Mouse (Mus musculus) colon, adult 2 months (tissue): ENCODE data around the gene Zfp428. TPM values are rescaled to one million over a fixed set of nuclear protein-coding genes. Genes with fewer than 3 reads are reported as not detected.

Experiments used
- polyA plus RNA-seq: library from polyadenylated mRNA; depleted of rRNA; stranded (reverse); fragments of >200 nt; gene quantifications from 2 replicates; pipeline ENCODE4 v1.2.3, GENCODE M21; 2012; rRNA removed

The Zfp428 gene
- 12.5 and 13.9 TPM in 2 replicates for polyA plus RNA-seq

GRCm38 (mm10) chr7:24506838-24507725, at the start of gene Zfp428:
Zfp428 (plus strand) TSS chr7:24507006.

GRCm38 (mm10) chr7:24462388-24463319, 44.2 kb upstream of the Zfp428 start, which contains the start of gene Plaur:
Plaur (plus strand) TSS chr7:24462484.

GRCm38 (mm10) chr7:24481474-24482207, 25.2 kb upstream of the Zfp428 start, which contains the start of gene Cadm4:
Cadm4 (plus strand) TSS chr7:24482023.

GRCm38 (mm10) chr7:24512355-24512754, 5.5 kb downstream of the Zfp428 start, which contains the start of gene AC161166.1:
AC161166.1 (minus strand) TSS chr7:24512455.

GRCm38 (mm10) chr7:24530062-24530931, 23.5 kb downstream of the Zfp428 start, which contains the start of gene Irgq:
Irgq (plus strand) TSS chr7:24530689.

GRCm38 (mm10) chr7:24546068-24546614, 39.3 kb downstream of the Zfp428 start, which contains the start of the genes Pinlyp and Xrcc1:
Pinlyp (minus strand) TSS chr7:24546118.
Xrcc1 (plus strand) TSS chr7:24546289.

Other genes starting within 250 kb of the Zfp428 start
- gene Zfp93, start 236.6 kb upstream of the Zfp428 start, polyA plus RNA-seq: 1.4 and 1.6 TPM in 2 replicates
- 4.3 and 4.9 TPM in 2 replicates for gene Zfp61, start 205.8 kb upstream of the Zfp428 start, polyA plus RNA-seq
- 4.4 TPM in 2 replicates for gene Zfp94, start 190.3 kb upstream of the Zfp428 start, polyA plus RNA-seq
- gene Tescl, start 173.1 kb upstream of the Zfp428 start, polyA plus RNA-seq: 1.5 and 1.9 TPM in 2 replicates
- not detected in 2 replicates for gene Lypd5, start 157.8 kb upstream of the Zfp428 start, polyA plus RNA-seq
- 136 and 140 TPM in 2 replicates for gene Kcnn4, start 136.7 kb upstream of the Zfp428 start, polyA plus RNA-seq
- 49.2 and 51.1 TPM in 2 replicates for gene Smg9, start 107.4 kb upstream of the Zfp428 start, polyA plus RNA-seq
- gene Irgc1, start 54.7 kb upstream of the Zfp428 start, polyA plus RNA-seq: 0.35 and 1.1 TPM in 2 replicates
- 16.4 and 17.4 TPM in 2 replicates for gene Plaur, start 44.5 kb upstream of the Zfp428 start, polyA plus RNA-seq
- gene Cadm4, start 25.0 kb upstream of the Zfp428 start, polyA plus RNA-seq: 8.6 and 12.3 TPM in 2 replicates
- not detected in 2 replicates for gene AC161166.1, start 5.4 kb downstream of the Zfp428 start, polyA plus RNA-seq
- gene Irgq, start 23.7 kb downstream of the Zfp428 start, polyA plus RNA-seq: 15.3 and 16.0 TPM in 2 replicates
- 0.24 TPM in 1 of 2 replicates, not detected in the other for gene Pinlyp, start 39.1 kb downstream of the Zfp428 start, polyA plus RNA-seq
- gene Xrcc1, start 39.3 kb downstream of the Zfp428 start, polyA plus RNA-seq: 29.9 and 34.7 TPM in 2 replicates
- gene Ethe1, start 80.5 kb downstream of the Zfp428 start, polyA plus RNA-seq: 766 and 787 TPM in 2 replicates
- 1.2 and 1.7 TPM in 2 replicates for gene Zfp575, start 80.6 kb downstream of the Zfp428 start, polyA plus RNA-seq
- 4.4 and 5.2 TPM in 2 replicates for gene Phldb3, start 103.8 kb downstream of the Zfp428 start, polyA plus RNA-seq
- gene Lypd3, start 129.5 kb downstream of the Zfp428 start, polyA plus RNA-seq: 0.17 TPM in 1 of 2 replicates, not detected in the other
- not detected in 2 replicates for gene Tex101, start 169.7 kb downstream of the Zfp428 start, polyA plus RNA-seq
- gene BC049730, start 202.2 kb downstream of the Zfp428 start, polyA plus RNA-seq: not detected in 2 replicates
- gene Gm4763, start 219.9 kb downstream of the Zfp428 start, polyA plus RNA-seq: not detected in 2 replicates